Mouse (Mus musculus): Measurements from ENCODE around the gene Zbtb12. TPM values are rescaled to one million over a fixed set of nuclear protein-coding genes. Genes with fewer than 3 reads are reported as not detected.

The Zbtb12 gene
- polyA plus RNA-seq, 1 experiment: 4.9 TPM

- H3K4me1 ChIP-seq (ENCODE audit: control insufficient read depth, insufficient read depth, low read length): peaks cover 7% of the 10 kb centered on the region; the same call in 1 of the 2 replicates
- H3K4me3 ChIP-seq (ENCODE audit: insufficient read depth, low read length): no peak overlapping the region
- no peak overlapping the region for H3K27ac ChIP-seq (ENCODE audit: insufficient read depth, low read length)
- TF ChIP-seq CTCF (IDR thresholded peaks at IDR 0.05; ENCODE audit: extremely low read depth, insufficient read depth, low read length) (no peak), POLR2A (IDR thresholded peaks at IDR 0.05; ENCODE audit: extremely low read depth, insufficient read depth, low read length) (no peak)
Observed at GRCm38 (mm10) chr17:34847615-34848014, 31.7 kb upstream of the Zbtb12 start.

- Histone ChIP-seq H3K27ac (ENCODE audit: insufficient read depth, low read length) (no peak within 1 kb of the TSS), H3K4me3 (ENCODE audit: insufficient read depth, low read length) (peak within 1 kb of the TSS; percentile 88), H3K4me1 (ENCODE audit: control insufficient read depth, insufficient read depth, low read length) (peaks cover 7% of the 10 kb centered on the region; the same call in 1 of the 2 replicates)
- no peak for TF ChIP-seq CTCF (IDR thresholded peaks at IDR 0.05; ENCODE audit: extremely low read depth, insufficient read depth, low read length)
- peak; percentile 33; the same call in 1 of the 2 replicates for TF ChIP-seq POLR2A (IDR thresholded peaks at IDR 0.05; ENCODE audit: extremely low read depth, insufficient read depth, low read length)
Observed at GRCm38 (mm10) chr17:34849722-34850516, 29.4 kb upstream of the Zbtb12 start, which contains the start of the genes Skiv2l and Nelfe. Gene Skiv2l, minus strand, starts transcription at chr17:34850210. Gene Nelfe, plus strand, starts transcription at chr17:34850391.

DNA sequence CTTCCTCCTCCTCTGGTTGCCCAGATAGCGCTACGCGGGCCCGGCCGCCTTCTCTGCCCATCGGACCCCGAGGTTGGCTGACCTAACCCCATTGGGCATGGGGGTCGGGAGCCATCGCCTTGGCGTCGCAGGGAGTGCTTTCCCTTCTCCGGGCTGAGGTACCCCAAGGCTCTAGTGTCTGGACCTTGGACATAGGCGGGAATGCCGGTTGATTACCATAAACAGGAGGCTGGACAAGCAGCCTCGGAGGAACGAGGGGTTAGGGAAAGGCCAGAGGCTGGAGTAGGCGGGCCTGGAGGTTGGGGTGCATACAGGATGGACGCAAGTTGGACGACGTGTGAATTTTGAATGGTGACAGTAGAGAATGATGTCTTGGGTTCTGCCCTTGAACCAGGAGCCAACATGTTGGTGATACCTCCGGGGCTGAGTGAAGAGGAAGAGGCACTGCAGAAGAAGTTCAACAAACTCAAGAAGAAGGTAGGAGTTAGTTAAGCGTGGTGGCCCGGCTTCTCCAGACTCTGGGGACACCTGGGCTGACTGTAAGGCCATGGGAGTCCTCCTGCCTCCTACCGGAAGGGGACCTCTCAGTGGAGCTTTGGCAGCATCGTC lies 28.7 kb upstream of the Zbtb12 start:
- Histone ChIP-seq H3K27ac (ENCODE audit: insufficient read depth, low read length) (no peak overlapping the region), H3K4me1 (ENCODE audit: control insufficient read depth, insufficient read depth, low read length) (peaks cover 7% of the 10 kb centered on the region; the same call in 1 of the 2 replicates), H3K4me3 (ENCODE audit: insufficient read depth, low read length) (peak overlapping the region; percentile 88)
- TF ChIP-seq POLR2A (IDR thresholded peaks at IDR 0.05; ENCODE audit: extremely low read depth, insufficient read depth, low read length): no peak
- no peak for TF ChIP-seq CTCF (IDR thresholded peaks at IDR 0.05; ENCODE audit: extremely low read depth, insufficient read depth, low read length)

- Histone ChIP-seq H3K4me1 (ENCODE audit: control insufficient read depth, insufficient read depth, low read length) (peaks cover 7% of the 10 kb centered on the region; the same call in 1 of the 2 replicates), H3K27ac (ENCODE audit: insufficient read depth, low read length) (no peak overlapping the region), H3K4me3 (ENCODE audit: insufficient read depth, low read length) (no peak overlapping the region)
- TF ChIP-seq CTCF (IDR thresholded peaks at IDR 0.05; ENCODE audit: extremely low read depth, insufficient read depth, low read length): no peak
Observed at GRCm38 (mm10) chr17:34853511-34853910, 25.8 kb upstream of the Zbtb12 start.

GRCm38 (mm10) chr17:34854761-34855160 lies 24.5 kb upstream of the Zbtb12 start:
- no peak overlapping the region for H3K4me3 ChIP-seq (ENCODE audit: insufficient read depth, low read length)
- peaks cover 4% of the 10 kb centered on the region; the same call in 1 of the 2 replicates for H3K4me1 ChIP-seq (ENCODE audit: control insufficient read depth, insufficient read depth, low read length)
- no peak overlapping the region for H3K27ac ChIP-seq (ENCODE audit: insufficient read depth, low read length)
- TF ChIP-seq POLR2A (IDR thresholded peaks at IDR 0.05; ENCODE audit: extremely low read depth, insufficient read depth, low read length) (no peak), CTCF (IDR thresholded peaks at IDR 0.05; ENCODE audit: extremely low read depth, insufficient read depth, low read length) (no peak)

DNA sequence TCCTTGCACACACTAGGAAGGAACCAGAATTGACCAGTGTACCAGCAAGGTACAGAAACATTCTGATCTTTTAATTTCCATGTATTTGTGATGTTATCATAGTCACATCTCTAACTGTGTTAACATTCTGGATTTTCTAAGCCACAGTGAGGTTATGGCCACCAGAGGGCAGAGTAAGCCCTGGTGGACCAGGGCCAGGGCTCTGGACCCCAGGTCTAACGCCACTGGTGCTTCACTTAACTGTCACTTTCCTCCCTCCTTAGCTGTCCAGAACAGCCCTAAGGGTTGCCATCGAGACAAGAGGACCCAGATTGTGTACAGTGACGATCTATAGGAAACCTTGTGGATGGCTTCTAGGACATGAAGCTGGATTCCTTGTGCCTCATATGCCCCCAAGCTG lies 23.5 kb upstream of the Zbtb12 start:
- TF ChIP-seq POLR2A (IDR thresholded peaks at IDR 0.05; ENCODE audit: extremely low read depth, insufficient read depth, low read length) (no peak), CTCF (IDR thresholded peaks at IDR 0.05; ENCODE audit: extremely low read depth, insufficient read depth, low read length) (peak; percentile 60)
- Histone ChIP-seq H3K27ac (ENCODE audit: insufficient read depth, low read length) (no peak overlapping the region), H3K4me3 (ENCODE audit: insufficient read depth, low read length) (no peak overlapping the region), H3K4me1 (ENCODE audit: control insufficient read depth, insufficient read depth, low read length) (peaks cover 4% of the 10 kb centered on the region; the same call in 1 of the 2 replicates)

DNA sequence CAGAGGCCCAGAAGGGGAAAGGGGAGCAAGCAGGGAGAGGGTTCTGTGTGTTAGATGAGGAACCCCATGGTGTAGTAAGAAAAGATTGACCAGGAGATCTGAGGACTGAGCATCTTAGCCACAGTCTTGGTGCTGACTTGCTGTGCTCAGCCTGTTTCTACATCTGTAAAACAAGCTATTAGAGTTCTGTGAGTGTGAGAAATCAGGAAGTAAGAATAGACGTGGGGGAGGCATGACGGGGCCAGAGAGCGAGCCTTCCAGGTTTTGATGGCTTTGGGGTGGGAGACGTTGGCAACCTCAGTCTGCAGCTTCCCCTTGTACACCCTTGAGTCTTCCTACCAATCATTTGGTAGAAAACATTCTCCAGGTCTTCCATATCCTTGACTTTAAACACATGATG lies 20.6 kb upstream of the Zbtb12 start:
- Histone ChIP-seq H3K4me3 (ENCODE audit: insufficient read depth, low read length) (no peak overlapping the region), H3K4me1 (ENCODE audit: control insufficient read depth, insufficient read depth, low read length) (no peaks in the 10 kb centered on the region), H3K27ac (ENCODE audit: insufficient read depth, low read length) (no peak overlapping the region)
- TF ChIP-seq POLR2A (IDR thresholded peaks at IDR 0.05; ENCODE audit: extremely low read depth, insufficient read depth, low read length): no peak
- no peak for TF ChIP-seq CTCF (IDR thresholded peaks at IDR 0.05; ENCODE audit: extremely low read depth, insufficient read depth, low read length)

DNA sequence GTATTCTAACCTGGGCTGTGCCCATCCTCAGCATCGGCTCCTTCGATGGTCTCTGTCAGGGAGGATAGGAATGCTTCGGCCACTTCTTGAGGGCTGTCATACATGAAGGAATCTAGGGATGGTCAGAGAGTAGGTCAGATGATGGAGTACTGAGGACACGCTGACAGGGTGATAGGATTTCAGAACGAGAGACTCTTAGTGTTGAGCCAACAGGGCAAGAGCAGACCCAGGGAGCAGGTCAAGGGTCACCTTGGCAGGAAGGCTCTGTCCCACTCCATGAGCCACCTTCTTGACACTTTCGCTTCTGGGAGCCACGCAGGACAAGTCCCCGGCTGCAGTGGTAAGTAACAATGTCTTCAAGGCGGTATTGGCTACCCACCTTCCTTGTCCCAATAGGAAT lies 18.8 kb upstream of the Zbtb12 start:
- Histone ChIP-seq H3K4me1 (ENCODE audit: control insufficient read depth, insufficient read depth, low read length) (no peaks in the 10 kb centered on the region), H3K4me3 (ENCODE audit: insufficient read depth, low read length) (no peak overlapping the region), H3K27ac (ENCODE audit: insufficient read depth, low read length) (no peak overlapping the region)
- TF ChIP-seq CTCF (IDR thresholded peaks at IDR 0.05; ENCODE audit: extremely low read depth, insufficient read depth, low read length): no peak
- no peak for TF ChIP-seq POLR2A (IDR thresholded peaks at IDR 0.05; ENCODE audit: extremely low read depth, insufficient read depth, low read length)

DNA sequence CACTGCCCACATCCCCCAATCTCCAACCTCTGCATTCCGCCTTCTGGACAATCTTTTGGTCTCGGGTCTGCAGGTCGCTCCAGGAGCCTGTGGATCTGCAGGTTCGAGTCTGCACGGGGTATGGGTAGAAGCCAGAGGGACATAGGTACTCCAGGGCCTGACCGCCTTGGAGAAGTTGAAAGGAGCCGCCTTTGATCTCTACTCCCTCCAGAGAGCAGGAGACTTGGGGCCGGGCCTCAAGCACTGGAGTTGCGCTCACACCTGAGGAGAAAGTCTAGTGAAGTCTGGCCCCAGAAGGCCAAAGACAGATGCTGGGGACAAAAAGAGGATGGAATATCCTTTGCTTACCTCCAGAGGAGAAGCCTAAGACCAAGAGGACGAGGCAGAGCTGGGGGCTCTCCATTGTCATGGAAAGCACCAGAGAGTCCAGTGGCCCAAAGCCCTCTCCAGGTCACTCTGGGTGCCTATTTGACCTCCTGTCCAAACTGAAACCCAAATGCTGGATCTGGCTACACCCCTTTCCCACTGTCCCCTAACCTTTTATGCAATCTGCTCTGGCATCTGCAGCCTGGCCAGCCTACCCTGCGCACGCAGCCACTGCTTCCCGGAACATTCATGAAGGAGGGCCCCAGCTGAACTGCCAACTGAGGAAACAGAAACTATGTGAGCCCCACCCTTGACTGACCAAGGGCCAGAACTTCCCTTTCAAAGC lies 17.4 kb upstream of the Zbtb12 start:
- no peaks in the 10 kb centered on the region for H3K4me1 ChIP-seq (ENCODE audit: control insufficient read depth, insufficient read depth, low read length)
- no peak overlapping the region for H3K4me3 ChIP-seq (ENCODE audit: insufficient read depth, low read length)
- H3K27ac ChIP-seq (ENCODE audit: insufficient read depth, low read length): no peak overlapping the region
- no peak for TF ChIP-seq CTCF (IDR thresholded peaks at IDR 0.05; ENCODE audit: extremely low read depth, insufficient read depth, low read length)
- TF ChIP-seq POLR2A (IDR thresholded peaks at IDR 0.05; ENCODE audit: extremely low read depth, insufficient read depth, low read length): no peak
